Mouse (Mus musculus): Measurements from ENCODE around the gene Fastkd1.
"Not testable (repeated sequence)": the region's sequence is repeated elsewhere in the genome, so short reads cannot be mapped to it uniquely, and the experiment has no call there.

Gene Fastkd1

DNA sequence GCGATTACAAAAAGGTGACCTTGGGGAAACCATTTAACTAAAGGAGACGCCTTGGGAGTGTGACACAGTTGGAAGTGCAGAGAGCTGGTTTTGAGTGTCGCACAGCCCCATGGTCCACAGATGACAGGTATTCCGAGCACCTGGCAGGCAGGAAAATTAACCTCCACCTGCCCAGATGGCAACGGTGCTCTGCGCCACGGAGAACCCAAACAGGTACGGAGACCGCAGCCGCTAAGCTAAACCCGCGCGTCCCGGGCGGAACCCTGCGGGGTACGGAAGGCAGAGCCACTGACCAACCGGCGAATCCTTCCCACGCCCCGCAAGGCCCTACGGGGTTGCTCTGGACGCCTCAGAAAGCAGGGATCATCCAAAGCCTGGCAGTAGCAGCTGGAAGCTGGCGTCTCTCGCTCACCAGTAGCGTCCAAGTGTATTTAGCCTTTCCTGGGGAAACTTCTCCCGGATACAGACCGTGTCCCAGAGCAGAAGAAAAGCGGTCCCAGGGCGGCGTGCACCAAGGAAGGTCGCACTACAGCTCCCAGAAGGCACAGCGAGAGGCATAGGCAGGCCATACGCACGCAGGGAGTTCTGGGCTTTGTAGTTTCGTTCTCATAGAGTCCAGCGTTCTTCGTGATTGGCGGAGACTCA is at the start of gene Fastkd1:
Gene Fastkd1 (minus strand): TSS at position 536 of the 645 bp plus-strand sequence.
- DNase-seq, result peak; percentile 85

DNA sequence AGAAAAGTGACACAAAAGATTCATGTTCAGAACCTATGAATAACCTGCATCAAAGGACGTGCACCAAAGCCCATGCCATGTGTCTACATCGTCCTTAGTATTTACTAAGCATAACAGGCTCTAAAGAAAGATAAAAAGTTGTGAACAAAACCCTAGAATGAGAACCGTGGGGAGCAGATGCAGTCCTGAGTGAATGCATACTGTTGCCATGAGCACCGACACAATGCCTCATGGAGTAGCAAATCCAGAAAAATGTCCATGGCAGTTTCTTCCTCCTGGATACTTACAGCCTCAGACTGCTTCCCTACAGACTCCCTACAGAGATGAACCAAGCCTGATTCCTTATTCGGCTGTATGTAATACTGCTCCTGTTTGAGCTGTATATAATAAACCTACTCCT is 47.7 kb upstream of the Fastkd1 start:
- no peak for DNase-seq

DNA sequence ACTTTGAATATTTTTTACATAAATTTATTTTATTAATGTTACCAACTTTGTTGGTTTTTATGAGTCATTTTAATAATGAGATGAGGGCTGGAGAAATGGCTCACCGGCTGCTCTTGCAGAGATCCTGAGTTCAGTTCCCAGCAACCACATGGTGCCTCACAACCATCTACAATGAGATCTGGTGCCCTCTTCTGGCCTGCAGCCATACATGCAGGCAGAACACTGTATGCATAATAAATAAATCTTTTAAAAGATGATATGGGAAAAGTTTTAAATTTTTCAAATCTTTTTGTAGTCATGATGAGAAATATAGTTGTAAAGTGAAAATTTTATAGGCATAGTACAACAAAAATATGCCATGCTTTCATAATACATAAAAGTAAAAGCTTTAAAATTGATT is 31.8 kb upstream of the Fastkd1 start:
- DNase-seq, result no peak

DNA sequence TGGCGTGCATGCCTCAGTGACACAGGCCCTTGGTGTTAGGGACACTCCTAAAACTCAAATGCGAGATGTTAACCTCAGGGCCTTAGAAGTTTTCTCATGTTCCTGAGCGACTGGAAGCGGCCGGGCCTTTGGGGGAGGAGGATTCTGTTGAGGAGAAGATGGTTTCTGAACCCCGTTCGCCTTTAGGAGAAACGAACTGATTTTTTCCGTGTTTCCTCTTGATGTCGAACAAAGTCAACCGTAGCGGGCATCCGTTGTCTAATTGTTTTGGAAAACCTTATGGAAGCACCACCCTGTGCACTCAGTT is 10.2 kb upstream of the Fastkd1 start:
- no peak for DNase-seq

DNA sequence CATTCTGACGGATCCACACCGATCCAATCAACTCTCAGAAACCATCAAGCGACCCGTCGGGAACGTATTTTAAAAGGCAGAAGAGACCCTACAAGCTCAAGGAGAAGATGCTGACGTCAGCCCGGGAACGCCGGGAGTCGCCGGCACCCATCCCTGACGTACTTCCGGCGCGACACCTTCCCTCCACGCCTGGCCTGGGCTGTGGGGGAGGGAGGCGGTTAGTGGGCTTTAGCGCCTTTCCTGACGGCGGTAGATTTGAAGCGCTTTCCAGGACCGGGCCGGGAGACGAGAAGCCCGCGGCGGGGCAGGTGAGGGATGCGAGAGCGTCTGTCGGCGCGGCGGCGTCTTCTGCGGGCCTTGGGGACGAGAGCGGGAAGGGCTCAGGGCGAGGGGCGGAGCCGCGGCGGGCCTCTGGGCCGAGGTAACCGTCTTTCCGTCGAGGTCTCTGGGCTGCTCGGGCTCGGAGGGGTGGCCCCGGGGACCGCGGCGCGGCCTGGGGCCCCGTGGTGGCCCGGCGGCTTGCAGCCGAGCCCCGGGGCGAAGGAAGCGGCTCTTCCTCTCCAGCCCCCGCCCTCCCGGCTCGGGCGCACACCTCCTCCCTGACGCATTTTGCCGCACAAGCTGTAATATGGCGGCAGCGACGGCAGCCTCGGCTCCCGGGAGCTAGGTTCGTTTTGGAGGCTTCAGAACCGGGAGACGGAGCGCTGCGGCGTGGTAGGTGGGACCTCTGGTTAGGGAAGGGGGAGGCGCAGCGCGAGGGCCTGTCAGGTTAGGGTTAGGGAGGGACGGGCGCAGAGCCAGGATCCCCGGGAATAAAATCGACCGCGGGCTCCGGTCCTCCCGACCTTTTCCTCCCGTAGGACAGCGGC is 9.6 kb upstream of the Fastkd1 start:
- peak; percentile 90 for DNase-seq

DNA sequence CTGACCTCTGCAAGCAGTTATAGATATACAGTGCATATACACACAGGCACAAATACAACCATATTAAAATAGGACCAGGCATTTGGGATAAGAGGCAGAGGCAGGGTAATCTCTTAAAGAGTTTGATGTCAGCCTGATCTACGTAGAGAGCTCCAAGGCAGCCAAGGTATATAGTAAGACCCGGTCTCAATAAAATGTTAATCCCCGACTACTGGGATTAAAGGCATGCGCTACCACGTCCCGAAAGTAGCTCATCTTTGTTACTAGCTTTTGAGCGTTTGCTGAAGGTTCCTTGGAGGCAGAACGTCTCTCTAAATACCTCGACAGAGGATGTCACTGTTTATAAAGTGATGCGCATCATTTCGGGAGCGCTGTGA is 8.9 kb upstream of the Fastkd1 start, which contains the start of gene Ppig:
Gene Ppig (plus strand): TSS at position 273 of the 377 bp plus-strand sequence.
- DNase-seq, result no peak

DNA sequence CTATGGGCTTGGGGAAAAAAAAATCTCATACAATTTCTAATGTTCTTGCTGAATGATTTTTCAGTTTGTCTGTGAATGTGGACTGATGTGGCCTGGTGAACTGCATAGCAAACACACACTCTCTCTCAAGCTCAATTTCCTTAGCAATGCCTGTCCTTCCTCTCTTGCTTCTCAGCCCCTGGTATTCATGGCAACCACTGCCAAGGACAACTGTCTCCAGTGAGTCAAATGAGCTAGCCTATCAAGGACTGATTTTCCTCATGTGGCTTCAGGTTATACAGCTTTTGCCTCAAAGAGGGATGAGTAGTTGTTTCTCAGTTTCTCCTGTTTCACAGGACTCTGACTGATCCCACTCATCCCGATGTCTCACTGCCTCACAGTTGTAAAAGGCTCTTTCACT is 5.8 kb upstream of the Fastkd1 start:
- DNase-seq, result no peak

DNA sequence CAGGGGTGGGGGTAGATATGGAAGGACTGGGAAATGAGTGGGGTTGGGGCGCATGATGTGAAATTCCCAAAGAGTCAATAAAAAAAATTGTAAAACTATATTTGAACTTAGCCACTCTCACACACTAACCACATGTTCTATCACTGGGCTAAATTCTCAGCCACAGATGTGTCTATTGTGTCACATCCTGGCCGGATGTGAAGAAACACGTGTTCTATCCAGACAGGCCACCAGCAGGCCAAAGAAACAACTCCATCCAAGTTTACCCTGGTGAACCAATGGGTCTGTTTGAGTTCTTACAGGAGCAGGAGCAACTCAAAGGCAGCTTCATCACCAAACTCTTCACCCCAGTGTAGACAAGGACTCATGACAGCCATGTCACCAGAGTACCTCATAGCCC is 3.2 kb upstream of the Fastkd1 start:
- DNase-seq, result no peak

DNA sequence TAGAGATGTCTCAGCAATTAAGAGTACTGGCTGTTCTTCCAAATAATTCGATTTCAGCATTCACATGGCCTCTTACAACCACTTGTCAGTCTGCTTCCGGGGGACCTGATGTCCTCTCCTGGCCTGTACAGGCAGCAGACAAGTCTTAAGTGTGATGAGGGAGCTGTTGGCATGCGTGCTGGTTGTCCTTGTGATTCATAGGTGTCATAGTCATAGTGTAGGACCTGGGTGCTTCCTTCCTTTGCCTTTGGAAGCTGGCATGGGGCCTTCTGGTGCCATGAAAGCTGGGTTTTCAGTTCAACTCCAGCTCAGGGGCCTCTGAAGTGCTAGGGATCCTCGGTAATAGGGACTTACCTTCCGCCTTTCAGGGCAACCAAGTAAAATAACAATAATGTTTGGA is 810 bp upstream of the Fastkd1 start:
- no peak for DNase-seq

DNA sequence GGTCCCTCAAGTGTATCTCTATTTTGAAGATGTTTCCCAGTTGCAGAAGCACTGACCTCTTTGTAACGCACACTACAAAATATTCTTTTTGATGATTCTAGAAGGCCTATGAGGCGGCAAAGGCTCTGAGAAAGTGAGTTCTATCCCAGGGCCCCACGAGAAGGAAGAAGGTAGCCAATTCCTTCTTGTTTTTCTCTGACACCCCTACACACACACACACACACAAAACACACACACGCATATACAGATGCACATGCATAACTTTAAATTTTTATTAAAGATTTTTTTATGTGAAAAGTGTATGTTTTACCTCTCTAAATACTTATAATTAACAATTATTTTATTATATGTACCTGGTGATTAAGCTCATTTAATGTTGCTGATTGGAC is 304 bp upstream of the Fastkd1 start:
- DNase-seq, result no peak

DNA sequence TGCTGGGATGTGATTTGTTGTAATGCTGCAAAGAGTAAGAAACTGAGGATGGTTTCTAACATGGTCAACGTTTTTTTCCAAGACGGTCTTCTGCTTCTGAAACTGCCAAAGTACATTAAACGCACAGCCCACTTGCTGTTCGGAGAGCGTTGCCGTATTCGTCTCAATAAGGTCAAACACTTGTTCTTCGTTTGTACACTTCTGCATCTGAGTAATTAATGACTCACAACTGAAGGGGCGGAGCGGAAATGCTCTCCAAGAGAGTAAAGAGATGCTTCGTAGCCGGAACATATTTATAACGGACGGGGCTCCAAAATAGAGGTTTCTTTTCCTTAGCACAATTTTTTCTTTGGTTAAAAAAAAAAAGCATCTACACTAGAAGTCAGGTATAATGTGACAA is 1.1 kb downstream of the Fastkd1 start:
- no peak for DNase-seq

DNA sequence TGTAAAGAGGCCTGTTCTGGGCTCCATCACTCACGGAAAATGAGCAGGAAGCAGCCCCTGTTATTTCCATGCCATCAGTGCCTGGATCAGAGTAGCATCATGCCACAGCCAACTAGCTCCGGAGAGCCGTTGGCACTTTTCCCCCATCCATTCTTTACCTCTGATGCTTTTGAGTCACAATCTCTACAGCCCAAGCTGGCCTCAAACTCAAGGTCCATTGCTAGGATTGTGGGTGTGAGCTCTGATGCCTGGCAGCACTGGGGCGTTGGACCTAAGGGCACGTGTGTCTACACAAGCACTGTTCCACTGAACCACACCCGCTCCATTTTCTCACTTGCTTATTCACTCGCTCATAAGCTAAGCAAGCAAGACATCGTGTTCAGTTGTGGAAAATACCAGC is 12.9 kb downstream of the Fastkd1 start:
- no peak for DNase-seq

DNA sequence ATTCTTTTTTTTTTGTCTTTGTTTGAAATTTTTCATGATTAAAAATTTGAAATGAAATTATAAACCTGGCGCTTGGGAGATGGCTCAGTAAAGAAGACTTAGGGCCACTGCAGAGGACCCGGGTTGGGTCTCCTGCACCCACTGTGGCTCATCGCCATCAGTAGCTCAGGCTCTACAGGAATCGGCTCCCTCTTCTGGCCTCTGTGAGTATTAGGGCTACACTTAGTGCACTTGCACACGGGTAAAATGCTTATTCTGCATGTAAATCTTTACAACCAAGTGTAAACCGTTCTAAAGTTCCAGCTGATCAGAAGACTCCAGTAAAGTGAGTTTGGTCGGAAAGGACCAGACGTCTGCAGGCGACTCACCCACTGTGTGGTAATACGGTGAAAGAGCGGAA is 19.8 kb downstream of the Fastkd1 start:
- DNase-seq, result no peak

DNA sequence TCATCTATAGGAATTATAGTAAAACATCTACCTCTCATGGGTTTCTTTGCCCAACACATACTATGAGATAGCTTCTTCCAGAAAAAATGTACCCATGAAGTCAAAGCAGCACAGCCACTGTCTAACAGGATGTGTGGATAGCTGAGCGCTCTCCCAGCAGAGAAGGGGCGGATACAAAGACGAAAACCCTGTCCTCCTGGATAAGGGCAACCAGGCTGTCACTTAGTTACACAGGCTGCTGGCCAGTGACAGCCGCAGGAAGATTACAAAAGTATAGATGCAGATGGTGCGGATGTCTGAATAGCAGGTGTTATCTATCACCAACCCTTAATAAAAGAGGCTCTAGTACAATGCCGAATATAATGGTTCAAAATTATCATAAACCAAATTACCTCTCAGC is 22.5 kb downstream of the Fastkd1 start:
- DNase-seq, result no peak

DNA sequence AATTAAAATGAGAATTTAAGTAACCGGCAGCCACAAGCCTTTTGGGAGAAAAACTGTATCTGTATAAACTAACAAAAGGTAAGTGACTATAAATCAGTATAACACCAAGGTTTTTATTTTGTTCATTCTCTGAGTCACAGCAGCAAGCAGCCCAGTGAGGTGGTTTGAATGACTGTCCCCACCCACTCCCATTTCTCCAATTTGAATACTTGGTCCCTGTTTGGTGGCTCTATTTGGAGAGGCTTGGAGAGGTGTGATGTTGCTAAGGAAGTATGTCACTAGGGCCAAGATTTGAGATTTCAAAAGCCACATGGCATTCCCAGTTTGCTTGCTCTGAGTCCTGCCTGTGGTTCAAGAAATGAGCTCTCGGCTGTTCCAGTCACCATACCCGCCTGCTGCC is 23.1 kb downstream of the Fastkd1 start:
- DNase-seq, result no peak

DNA sequence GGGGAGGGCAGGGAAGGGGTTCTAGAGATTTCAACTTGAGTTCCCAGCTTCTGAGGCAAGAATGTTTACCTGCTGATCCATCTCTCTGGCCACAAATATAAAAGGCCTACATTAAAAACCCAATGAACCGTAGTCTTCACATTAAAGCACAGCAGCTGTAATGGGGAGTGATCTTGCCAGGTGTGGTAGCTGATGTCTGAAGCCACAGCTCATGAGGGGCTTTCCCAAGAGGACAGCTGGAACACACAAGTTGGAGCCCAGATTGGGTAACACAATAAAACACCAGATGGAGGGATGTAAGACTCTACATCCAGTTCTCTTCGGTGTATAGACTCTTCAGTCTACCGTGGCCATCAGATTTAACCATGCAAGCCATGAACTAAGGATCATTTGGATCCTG is 28.8 kb downstream of the Fastkd1 start:
- DNase-seq, result no peak

DNA sequence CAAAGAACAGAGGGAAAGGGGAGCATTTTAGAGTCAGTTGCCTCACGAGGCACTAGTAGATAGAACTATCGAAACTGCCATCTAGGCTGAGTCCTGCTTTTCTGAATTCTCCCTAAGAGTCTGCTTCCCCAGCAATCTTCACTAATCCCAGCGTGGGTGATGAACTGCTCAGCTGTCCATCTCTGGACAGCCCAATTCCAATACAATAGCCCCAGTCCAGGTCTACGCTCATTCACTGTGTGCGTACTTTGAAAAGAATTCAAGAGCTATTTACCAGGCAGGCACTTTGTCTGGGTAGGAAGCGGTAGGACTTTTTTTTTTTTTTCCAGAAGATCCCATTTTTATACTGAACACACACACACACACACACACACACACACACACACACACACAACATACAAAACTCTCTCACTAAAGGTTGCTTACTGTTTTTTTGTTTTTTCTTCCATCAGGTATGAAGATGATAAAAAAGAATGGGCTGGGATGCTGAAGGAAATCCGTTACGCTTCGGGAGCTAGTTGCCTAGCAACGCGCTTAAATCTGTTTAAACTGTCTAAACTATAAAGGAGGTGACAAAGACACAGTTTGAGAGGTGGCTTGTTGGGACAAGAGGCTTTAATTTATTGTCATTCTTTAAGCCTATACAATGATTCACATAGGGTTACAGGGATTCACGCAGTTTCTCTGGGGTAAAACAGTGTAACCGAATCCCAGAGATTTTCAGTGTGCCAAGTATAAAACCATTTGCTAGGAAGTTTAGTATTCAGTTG is 30.1 kb downstream of the Fastkd1 start:
- DNase-seq, result no peak

DNA sequence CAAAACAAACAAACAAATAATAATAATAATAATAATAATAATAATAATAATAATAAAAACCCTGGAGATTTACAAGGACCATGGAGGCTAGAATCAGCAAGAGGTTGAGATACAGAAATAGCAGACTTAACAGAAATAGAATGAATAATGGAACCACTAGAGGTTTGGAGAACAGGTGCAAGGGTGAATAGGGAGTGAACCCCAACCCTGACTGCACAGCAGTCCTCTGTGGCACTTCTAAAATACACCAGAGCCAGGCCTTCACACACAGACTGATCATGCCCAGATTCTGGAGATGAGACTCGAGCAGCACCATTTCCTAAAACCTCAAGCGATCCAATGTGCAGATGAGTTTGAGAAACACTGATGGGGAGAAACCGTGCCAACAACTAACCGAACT is 31.4 kb downstream of the Fastkd1 start:
- DNase-seq, result no peak

DNA sequence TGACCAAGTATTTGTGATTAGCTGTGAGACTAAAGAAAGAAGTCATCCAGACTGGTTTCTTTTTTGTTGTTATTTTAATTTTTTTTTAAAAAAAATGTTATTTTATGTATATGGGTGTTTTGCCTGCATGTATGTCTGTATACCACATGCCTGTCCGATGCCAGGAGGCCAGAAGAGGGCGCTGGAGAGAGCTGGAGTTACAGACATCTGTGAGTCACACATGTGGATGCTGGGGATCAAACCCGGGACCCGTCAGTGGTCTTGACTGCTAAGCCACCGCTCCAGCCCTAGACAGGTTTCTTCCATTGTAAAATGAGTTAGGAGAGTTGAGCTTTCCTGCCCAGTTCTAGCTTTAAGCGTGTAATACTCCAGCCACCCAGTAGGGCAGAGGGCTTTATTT is 33.3 kb downstream of the Fastkd1 start:
- peak; percentile 49 for DNase-seq

DNA sequence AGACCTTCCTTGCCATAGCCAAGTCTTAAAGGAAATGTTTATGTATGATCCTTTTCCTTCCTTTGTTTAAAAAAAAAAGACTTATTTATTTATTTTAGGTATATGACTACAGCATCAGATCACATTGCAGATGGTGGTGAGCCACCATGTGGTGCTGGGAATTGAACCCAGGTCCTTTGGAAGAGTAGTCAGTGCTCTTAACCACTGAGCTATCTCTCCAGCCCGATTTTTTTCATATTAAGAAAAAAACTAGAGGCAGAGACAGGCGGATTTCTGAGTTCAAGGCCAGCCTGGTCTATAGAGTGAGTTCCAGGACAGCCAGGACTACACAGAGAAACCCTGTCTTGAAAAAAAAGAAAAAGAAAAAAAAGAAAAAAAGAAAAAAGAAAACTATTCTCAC is 36.1 kb downstream of the Fastkd1 start:
- not testable (repeated sequence) for DNase-seq

DNA sequence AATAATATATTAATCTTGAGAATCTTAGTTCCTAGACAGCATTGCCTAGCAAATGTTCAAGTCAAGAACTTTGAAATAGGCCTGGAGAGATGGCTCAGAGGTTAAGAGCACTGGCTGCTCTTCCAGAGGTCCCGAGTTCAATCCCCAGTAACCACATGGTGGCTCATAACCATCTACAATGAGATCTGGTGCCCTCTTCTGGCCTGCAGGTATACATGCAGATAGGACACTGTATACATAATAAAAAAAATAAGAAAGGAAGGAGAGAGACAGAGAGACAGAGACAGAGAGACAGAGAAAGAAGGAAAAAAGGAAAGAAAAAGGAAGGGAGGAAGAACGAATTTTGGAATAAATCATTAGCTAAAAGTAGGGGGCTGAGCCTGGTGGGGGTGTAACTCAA is 36.6 kb downstream of the Fastkd1 start:
- no peak for DNase-seq

DNA sequence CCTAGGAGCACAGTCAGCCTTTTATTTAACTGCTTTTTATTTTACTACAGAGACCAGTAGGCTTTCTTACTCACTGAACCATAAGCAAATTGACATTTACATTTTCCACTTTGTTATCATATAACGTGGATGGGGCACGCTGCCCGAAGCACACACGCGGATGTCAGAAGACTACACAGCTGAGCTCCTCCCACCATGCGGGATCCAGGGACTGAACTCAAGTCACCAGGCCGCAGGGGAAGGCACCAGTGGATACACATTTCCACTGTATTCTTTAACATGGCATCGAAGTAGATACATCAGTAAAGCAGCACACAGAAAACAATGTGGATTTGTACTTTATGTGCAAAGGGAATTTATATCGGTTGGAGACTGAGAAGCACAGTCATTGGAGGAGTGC is 38.0 kb downstream of the Fastkd1 start:
- no peak for DNase-seq

DNA sequence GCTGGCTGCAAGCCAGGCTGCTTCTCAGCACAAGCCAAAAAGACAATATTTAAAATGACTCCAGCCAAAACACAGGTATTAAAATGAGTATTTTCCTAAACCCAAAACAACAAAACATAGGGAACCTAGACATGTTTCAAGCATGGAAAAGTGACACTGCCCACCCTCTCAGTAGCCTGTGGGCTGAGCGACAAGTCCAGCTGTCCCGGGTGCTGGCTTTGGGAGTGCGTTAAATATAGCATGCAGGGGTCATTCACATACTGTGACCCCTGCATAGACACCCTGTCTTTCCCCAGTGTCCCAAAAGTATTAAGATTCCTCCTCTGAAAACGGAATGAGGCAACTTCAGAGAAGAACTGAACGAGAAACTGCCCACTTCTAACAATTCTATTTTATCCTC is 39.6 kb downstream of the Fastkd1 start:
- no peak for DNase-seq

DNA sequence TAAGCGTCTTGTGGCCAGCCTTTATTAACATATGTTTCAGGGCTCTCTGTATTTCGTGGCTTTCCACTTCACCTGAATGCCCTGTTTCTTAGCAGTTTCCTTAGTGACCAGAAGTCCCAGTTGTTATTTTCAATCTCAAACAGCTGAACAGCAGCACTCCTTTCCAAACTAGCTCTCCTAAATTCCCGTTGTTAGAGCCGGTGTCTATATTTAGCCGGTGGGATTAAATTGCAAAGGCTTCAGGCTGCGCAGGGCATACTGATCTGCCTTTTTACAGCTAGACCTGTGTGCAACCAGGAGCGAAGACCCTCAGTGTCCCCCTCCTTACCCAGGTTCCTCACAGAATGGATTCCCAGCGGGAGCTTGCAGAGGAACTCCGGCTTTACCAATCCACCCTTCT is 43.5 kb downstream of the Fastkd1 start, which contains the start of gene Klhl41:
Gene Klhl41 (plus strand): TSS at position 268 of the 400 bp plus-strand sequence.
- no peak for DNase-seq

Measured in liver (tissue).